Mouse (Mus musculus): Measurements from ENCODE around the gene Flt3l.

DNA sequence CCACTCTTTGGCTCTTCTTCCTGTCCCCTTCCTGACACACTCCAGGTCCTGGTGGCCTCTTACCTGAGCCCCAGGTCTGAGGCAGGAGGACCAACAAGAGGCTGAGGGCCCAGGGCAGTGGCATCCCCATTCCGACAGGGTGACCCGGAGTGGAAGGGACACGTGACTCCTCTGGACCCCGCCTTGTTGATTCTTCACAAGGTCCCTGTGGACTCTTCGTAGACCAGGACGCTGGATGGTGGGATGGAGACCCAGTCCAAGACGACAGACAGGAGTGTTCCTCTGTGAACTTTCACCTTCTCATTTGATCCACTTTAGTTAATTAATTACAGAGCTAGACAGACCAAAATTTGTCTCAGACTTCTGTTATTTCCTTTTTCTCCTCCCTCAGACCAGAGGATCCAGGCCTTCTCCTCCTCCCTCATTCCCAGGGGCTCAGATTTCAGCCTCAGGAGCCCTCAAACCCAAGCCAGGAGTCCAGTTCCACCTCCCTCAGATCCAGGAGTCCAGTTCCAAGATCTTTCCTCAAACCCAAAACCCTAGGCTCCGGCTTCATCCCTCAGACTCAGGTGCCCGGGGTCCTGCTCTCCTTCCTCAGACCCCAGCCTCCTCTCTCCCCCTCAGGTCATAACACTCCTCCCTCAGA is 33.2 kb downstream of the Flt3l start:
- no peak for TF ChIP-seq CTCF (IDR thresholded peaks at IDR 0.05; ENCODE audit: control insufficient read depth, insufficient read depth, insufficient read length)
- no peak for TF ChIP-seq FOSL1 (IDR thresholded peaks at IDR 0.05; ENCODE audit: insufficient read depth, low read length, poor library complexity, severe bottlenecking)
